Mouse (Mus musculus) liver, embryonic 11.5 days (tissue): ENCODE data around the gene Hoxd9. TPM values are rescaled to one million over a fixed set of nuclear protein-coding genes. Genes with fewer than 3 reads are reported as not detected.

ENCODE experiments used
- ATAC-seq: fragments of 200-750 bp; cut with Nextera tagmentation; replicated peaks from 2 replicates; pipeline ENCODE4 v1.8.0; 2017; ENCODE audit warnings: moderate number of reproducible peaks, mild to moderate bottlenecking, moderate TSS enrichment, moderate library complexity; ENCODE audit not compliant: low FRiP score
- DNase-seq: peaks from one replicate; pipeline ENCODE4 v3.0.0-alpha.2; 2017; ENCODE audit warnings: low spot score
- H3K27ac ChIP-seq: fragments of 300-500 bp; sonication (generic); 2 replicates; pipeline ENCODE4 v1.5.1; 2014; ENCODE audit warnings: mild to moderate bottlenecking, low read depth, low read length, control low read depth
- H3K27me3 ChIP-seq: fragments of 300-500 bp; sonication (generic); replicated peaks from 2 replicates; pipeline ENCODE4 v1.6.1; 2014; ENCODE audit warnings: low read length, mixed read lengths; ENCODE audit not compliant: control insufficient read depth, insufficient read depth
- H3K36me3 ChIP-seq: fragments of 300-500 bp; sonication (generic); 2 replicates; pipeline ENCODE4 v1.6.1; 2014; ENCODE audit warnings: mild to moderate bottlenecking, low read length, moderate library complexity, mixed read lengths; ENCODE audit not compliant: control insufficient read depth, insufficient read depth
- H3K4me1 ChIP-seq: fragments of 300-500 bp; sonication (generic); replicated peaks from 2 replicates; pipeline ENCODE4 v1.6.1; 2014; ENCODE audit warnings: low read length, mixed read lengths; ENCODE audit not compliant: control insufficient read depth, insufficient read depth
- H3K4me2 ChIP-seq: fragments of 300-500 bp; sonication (generic); 2 replicates; pipeline ENCODE4 v1.6.1; 2014; ENCODE audit warnings: mild to moderate bottlenecking, control low read depth, moderate library complexity
- H3K4me3 ChIP-seq: fragments of 300-500 bp; sonication (generic); 2 replicates; pipeline ENCODE4 v1.5.1; 2014; ENCODE audit warnings: low read depth, low read length, control low read depth
- H3K9ac ChIP-seq: fragments of 300-500 bp; sonication (generic); 2 replicates; pipeline ENCODE4 v1.6.1; 2014; ENCODE audit warnings: low read depth, low read length, control low read depth
- H3K9me3 ChIP-seq: fragments of 300-500 bp; sonication (generic); 2 replicates; pipeline ENCODE4 v1.6.1; 2016; ENCODE audit warnings: low read length, inconsistent platforms, mixed read lengths; ENCODE audit not compliant: control insufficient read depth
- WGBS: fragments of 180-500 bp; shearing (Covaris S2); extraction: QIAGEN DNeasy Blood & Tissue Kit; methylation state at CpG from one replicate; pipeline ENCODE4 v1.1.7; 2014; 5-methylcytosine and 5-hydroxymethylcytosine counted together
- polyA plus RNA-seq: library from polyadenylated mRNA; unstranded; fragments of >200 nt; fragmentation: Nextera tagmentation; extraction: Ambion mirVana; gene quantifications from 2 replicates; pipeline ENCODE4 v1.2.1, GENCODE M21; 2014

Hoxd9 gene
- polyA plus RNA-seq, 1 experiment from 2014 or later = 0.22 TPM

DNA sequence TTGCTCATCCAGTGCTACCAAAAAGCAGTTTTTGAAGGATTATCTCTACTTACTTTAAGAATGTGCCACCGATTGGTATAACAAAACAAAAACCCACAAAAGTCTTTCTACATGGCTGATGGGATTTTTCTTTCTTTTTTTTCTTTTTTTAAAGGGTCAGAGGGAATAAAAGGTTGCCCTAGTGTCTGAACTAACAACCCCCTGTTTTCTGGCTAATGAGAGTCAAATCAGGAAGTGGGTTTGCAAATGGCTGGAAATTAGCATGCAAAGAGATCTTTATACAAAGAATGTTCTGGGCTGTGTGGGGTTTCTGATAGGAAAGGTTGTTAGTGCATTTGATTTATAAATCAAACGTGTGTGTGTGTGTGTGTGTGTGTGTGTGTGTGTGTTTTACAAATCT, 22.9 kb downstream of the Hoxd9 start:
- ATAC-seq (no peak), DNase-seq (no peak)
- H3K27ac ChIP-seq = no peak overlapping the region
- no peaks in the 10 kb centered on the region for H3K36me3 ChIP-seq
- no peaks in the 10 kb centered on the region; the same call in 1 of the 2 replicates for H3K4me1 ChIP-seq
- WGBS = 9% methylated on average over 2 of the region's 2 CpGs
- no peak overlapping the region for H3K9ac ChIP-seq
- H3K9me3 ChIP-seq = no peaks in the 10 kb centered on the region
- no peak overlapping the region for H3K4me2 ChIP-seq
- peaks cover 89% of the 10 kb centered on the region for H3K27me3 ChIP-seq
- no peak overlapping the region for H3K4me3 ChIP-seq

DNA sequence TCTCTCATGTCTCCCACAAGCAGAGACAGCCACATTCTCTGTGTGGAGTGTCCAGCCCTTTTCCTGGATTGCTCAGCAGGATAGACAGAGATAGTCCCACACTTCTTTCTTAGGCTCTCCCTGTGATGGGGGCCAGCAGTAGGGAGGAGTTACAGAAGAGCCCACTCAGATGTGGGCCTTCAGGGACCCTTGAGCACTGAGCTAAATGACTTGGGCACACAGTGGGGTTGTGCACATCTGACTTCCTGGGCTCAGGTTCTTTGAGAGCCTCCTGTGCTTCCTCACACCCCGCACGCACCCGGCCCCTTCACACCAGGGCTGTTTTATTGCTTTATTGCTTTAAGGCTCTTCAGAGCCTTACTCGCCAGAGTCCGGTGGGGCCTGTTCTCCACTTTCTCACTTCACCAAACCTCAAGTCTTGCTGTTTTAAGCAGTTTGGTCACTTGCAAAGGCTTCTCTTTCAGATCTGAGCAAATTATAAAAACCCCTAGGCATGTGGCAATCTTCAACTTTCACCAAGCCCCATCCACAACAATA, 23.5 kb downstream of the Hoxd9 start:
- H3K27ac ChIP-seq = no peak overlapping the region
- 32% methylated on average over 5 of the region's 5 CpGs for WGBS
- DNase-seq = no peak
- H3K9me3 ChIP-seq = no peaks in the 10 kb centered on the region
- no peak overlapping the region for H3K9ac ChIP-seq
- no peaks in the 10 kb centered on the region for H3K4me1 ChIP-seq
- no peak overlapping the region for H3K4me3 ChIP-seq
- H3K4me2 ChIP-seq = no peak overlapping the region
- H3K36me3 ChIP-seq = no peaks in the 10 kb centered on the region
- peaks cover 89% of the 10 kb centered on the region for H3K27me3 ChIP-seq
- no peak for ATAC-seq

DNA sequence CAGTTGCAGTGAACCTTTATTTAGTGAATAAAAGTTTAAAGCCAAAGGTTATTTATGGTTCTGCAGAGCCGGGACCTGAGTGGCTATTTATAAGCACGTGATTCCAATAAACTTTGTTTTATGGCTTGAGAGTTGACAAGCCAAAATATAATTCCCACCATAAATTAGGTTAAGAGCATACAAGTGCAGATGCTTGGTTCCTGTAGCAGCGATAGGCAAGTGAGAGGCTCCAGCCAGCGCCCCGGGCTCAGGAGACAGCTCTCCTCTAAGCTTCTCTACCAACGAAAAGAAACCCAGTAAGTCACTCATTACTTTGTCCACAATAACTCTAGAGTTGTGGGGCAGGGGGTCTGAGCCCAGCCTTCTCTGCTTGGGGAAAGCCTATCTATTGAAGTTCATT, 24.4 kb downstream of the Hoxd9 start:
- no peak overlapping the region for H3K27ac ChIP-seq
- H3K9ac ChIP-seq = no peak overlapping the region
- no peak for DNase-seq
- H3K27me3 ChIP-seq = peaks cover 90% of the 10 kb centered on the region
- H3K36me3 ChIP-seq = no peaks in the 10 kb centered on the region
- no peaks in the 10 kb centered on the region for H3K4me1 ChIP-seq
- ATAC-seq = no peak
- H3K4me3 ChIP-seq = no peak overlapping the region
- 21% methylated on average over 6 of the region's 6 CpGs for WGBS
- H3K4me2 ChIP-seq = no peak overlapping the region
- no peaks in the 10 kb centered on the region for H3K9me3 ChIP-seq

DNA sequence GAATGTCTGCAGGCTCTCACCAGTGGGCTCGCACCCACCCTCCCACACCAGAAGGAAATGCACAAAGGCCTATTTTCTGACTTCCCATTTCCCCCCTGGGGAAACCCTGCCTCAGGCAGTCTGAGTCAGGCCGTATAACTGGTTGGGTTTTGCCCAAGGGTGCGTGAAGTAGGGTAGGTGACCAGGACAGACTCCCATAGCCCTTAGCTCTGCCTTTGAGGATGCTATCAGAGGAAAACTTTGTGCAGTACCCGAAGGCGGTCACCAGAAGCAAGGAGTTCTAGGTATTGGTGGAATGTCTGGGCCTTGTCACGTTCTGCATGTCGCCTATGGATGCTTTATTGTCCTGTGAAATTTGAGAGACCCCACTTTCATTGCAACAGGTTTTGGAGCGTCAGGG, 25.4 kb downstream of the Hoxd9 start:
- H3K4me2 ChIP-seq = no peak overlapping the region
- DNase-seq (no peak), ATAC-seq (no peak)
- H3K9ac ChIP-seq = no peak overlapping the region
- WGBS = 18% methylated on average over 8 of the region's 8 CpGs
- no peak overlapping the region for H3K27ac ChIP-seq
- no peak overlapping the region for H3K4me3 ChIP-seq
- 0 out of 2 replicates have a peak, but pooled peaks cover 2% of the 10 kb centered on the region for H3K4me1 ChIP-seq
- H3K9me3 ChIP-seq = no peaks in the 10 kb centered on the region
- no peaks in the 10 kb centered on the region for H3K36me3 ChIP-seq
- H3K27me3 ChIP-seq = peaks cover 96% of the 10 kb centered on the region

DNA sequence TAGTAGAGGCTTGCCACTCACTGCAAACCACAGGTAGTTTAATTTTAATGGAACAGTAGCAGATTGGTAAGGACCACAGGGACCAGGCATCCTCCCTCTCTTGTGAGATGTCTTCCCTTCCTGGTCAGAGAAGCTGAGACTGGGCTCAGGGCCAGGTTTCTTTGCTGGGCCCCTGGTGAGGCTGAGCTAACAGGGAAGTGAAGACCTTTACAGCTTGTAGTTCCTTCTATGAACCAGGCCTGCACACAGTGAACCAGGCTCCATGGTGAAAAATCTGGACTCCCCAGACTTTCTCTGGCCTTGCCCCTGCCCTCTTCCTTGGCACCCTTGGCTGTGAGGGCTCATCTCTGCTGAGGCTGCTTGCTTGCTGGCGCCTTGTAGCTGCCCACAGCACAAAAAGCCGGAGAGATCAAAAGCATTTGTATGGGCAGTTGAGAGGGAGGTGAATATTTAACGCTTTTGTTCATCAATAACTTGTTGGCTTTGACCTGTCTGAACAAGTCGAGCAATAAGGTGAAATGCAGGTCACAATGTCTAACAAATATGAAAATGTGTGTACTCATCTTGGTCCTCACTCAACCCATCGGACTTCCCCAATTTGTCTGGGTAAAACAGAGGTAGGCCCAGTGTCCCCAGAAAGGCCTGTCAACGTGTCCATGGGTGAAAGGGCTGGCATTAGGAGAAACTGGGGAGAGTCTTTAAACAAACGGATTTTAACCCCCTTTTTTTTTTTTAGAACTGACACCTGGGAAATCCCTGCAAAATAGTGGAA, 26.9 kb downstream of the Hoxd9 start:
- Histone ChIP-seq H3K4me1 (0 out of 2 replicates have a peak, but pooled peaks cover 2% of the 10 kb centered on the region), H3K4me2 (no peak overlapping the region), H3K4me3 (no peak overlapping the region), H3K9me3 (no peaks in the 10 kb centered on the region), H3K36me3 (no peaks in the 10 kb centered on the region), H3K27ac (no peak overlapping the region), H3K9ac (no peak overlapping the region), H3K27me3 (peaks cover 100% of the 10 kb centered on the region)
- no peak for ATAC-seq
- DNase-seq = peak; percentile 31
- 38% methylated on average over 7 of the region's 7 CpGs for WGBS

DNA sequence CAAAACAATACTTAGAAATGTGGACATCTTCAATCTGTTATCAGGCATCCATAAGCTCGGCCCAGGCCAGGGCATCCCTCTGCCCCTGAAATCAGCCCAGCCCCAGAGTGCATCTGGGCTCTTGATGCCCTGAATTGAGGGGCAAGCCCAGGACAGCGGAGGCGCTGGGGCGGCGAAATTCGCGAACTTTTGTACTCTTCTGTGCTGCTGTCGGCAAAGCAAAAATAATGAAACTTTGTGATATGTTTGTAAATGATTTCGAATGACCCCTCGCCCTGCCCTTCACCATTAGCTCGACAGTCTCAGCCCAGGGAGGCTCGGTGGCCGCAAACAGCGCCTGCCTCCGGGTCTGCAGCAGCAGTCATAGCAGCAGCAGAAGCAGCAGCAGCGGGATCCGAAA, 27.6 kb downstream of the Hoxd9 start:
- no peak overlapping the region for H3K4me2 ChIP-seq
- H3K9ac ChIP-seq = no peak overlapping the region
- no peak overlapping the region for H3K27ac ChIP-seq
- H3K4me3 ChIP-seq = no peak overlapping the region
- DNase-seq (peak; percentile 39), ATAC-seq (no peak)
- no peaks in the 10 kb centered on the region for H3K9me3 ChIP-seq
- WGBS = 21% methylated on average over 17 of the region's 17 CpGs
- peaks cover 98% of the 10 kb centered on the region for H3K27me3 ChIP-seq
- 0 out of 2 replicates have a peak, but pooled peaks cover 2% of the 10 kb centered on the region for H3K4me1 ChIP-seq
- H3K36me3 ChIP-seq = no peaks in the 10 kb centered on the region

DNA sequence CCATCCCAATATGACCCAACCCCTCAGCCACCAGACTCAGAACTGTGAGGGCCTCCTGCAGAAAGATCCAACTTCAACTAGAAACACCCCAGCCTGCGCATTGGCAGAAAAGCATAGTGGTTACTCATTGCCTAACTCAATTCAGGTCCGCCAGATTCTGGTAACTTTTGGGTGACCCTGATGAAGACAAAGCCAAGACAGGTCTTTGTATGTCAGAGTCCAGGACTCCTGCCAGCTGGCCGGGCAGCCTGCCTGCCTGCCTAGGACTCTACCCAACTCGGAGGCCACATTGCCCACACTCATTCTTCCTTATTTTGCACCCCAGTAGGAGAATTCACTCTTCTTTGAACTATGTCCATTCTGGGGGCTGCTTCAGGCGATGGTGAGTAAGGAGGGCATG, 29.0 kb downstream of the Hoxd9 start, which contains the start of gene Gm28230:
Gene Gm28230 (plus strand): TSS at position 178 of the 400 bp plus-strand sequence.
- ATAC-seq (no peak), DNase-seq (peak; percentile 33)
- no peaks in the 10 kb centered on the region for H3K9me3 ChIP-seq
- no peak within 1 kb of the TSS for H3K9ac ChIP-seq
- H3K4me2 ChIP-seq = peak within 1 kb of the TSS; percentile 57
- 0 out of 2 replicates have a peak, but pooled peaks cover 2% of the 10 kb centered on the region for H3K4me1 ChIP-seq
- H3K27ac ChIP-seq = no peak within 1 kb of the TSS
- H3K36me3 ChIP-seq = no peaks in the 10 kb centered on the region
- WGBS = 22% methylated on average over 5 of the region's 5 CpGs
- H3K4me3 ChIP-seq = peak within 1 kb of the TSS; percentile 44
- peaks cover 98% of the 10 kb centered on the region for H3K27me3 ChIP-seq

DNA sequence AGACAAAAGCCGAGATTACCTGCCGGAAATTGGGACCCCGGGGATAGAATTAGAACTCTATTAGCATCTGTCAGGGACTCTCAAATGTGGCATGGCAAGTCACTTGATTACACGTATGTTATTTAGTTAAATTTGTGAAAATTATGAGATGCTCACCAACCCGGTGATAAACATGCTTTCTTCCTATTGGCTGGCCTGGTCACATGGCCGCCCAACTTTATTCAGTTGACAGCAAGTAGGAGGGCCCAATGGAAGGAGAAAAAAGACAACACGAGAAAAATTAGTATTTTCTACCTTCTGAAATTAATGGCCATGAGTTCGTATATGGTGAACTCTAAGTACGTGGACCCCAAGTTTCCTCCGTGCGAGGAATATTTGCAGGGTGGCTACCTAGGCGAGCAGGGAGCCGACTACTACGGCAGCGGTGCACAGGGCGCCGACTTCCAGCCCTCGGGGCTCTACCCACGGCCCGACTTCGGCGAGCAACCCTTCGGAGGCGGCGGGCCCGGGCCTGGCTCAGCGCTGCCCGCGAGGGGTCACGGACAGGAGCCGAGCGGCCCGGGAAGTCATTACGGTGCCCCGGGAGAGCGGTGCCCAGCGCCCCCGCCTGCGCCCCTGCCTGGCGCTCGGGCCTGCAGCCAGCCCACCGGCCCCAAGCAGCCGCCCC, 29.6 kb downstream of the Hoxd9 start:
- H3K36me3 ChIP-seq = no peaks in the 10 kb centered on the region
- ATAC-seq = no peak
- no peak for DNase-seq
- H3K9me3 ChIP-seq = no peaks in the 10 kb centered on the region
- 0 out of 2 replicates have a peak, but pooled peaks cover 2% of the 10 kb centered on the region for H3K4me1 ChIP-seq
- peaks cover 98% of the 10 kb centered on the region for H3K27me3 ChIP-seq
- no peak overlapping the region for H3K9ac ChIP-seq
- WGBS = 4% methylated on average over 43 of the region's 43 CpGs
- H3K4me2 ChIP-seq = peak overlapping the region; percentile 57
- no peak overlapping the region for H3K27ac ChIP-seq
- H3K4me3 ChIP-seq = peak overlapping the region; percentile 44
